Mouse (Mus musculus): ENCODE data around the gene Tfeb.

Gene Tfeb

GRCm38 (mm10) chr17:47736856-47737255 is at the start of gene Tfeb:
Gene Tfeb (plus strand): TSS chr17:47737030.
- peak; percentile 81 for DNase-seq (ENCODE audit: low read depth, low spot score)

GRCm38 (mm10) chr17:47687409-47688343 is 49.2 kb upstream of the Tfeb start:
- DNase-seq (ENCODE audit: low read depth, low spot score), result peak; percentile 80

GRCm38 (mm10) chr17:47688344-47688607 is 48.6 kb upstream of the Tfeb start, which contains the start of gene Tomm6:
Gene Tomm6 (minus strand): TSS chr17:47688386.
- DNase-seq (ENCODE audit: low read depth, low spot score), result no peak

GRCm38 (mm10) chr17:47688608-47689575 is 47.9 kb upstream of the Tfeb start, which contains the start of gene Frs3:
Gene Frs3 (plus strand): TSS chr17:47689030.
- no peak for DNase-seq (ENCODE audit: low read depth, low spot score)

GRCm38 (mm10) chr17:47689894-47690293 is 46.9 kb upstream of the Tfeb start:
- DNase-seq (ENCODE audit: low read depth, low spot score), result no peak

- DNase-seq (ENCODE audit: low read depth, low spot score), result no peak
Observed at GRCm38 (mm10) chr17:47691650-47692049, 45.2 kb upstream of the Tfeb start.

GRCm38 (mm10) chr17:47693671-47694441 is 43.0 kb upstream of the Tfeb start:
- DNase-seq (ENCODE audit: low read depth, low spot score), result no peak

- no peak for DNase-seq (ENCODE audit: low read depth, low spot score)
Observed at GRCm38 (mm10) chr17:47694442-47694502, 42.6 kb upstream of the Tfeb start, which contains the start of gene Gm21981. Gene Gm21981 (minus strand): TSS chr17:47694455.

- peak; percentile 78 for DNase-seq (ENCODE audit: low read depth, low spot score)
Observed at GRCm38 (mm10) chr17:47694503-47695336, 42.1 kb upstream of the Tfeb start, which contains the start of gene Prickle4. Gene Prickle4 (minus strand): TSS chr17:47694736.

GRCm38 (mm10) chr17:47695337-47695710 is 41.5 kb upstream of the Tfeb start:
- DNase-seq (ENCODE audit: low read depth, low spot score), result no peak

- no peak for DNase-seq (ENCODE audit: low read depth, low spot score)
Observed at GRCm38 (mm10) chr17:47698156-47698555, 38.7 kb upstream of the Tfeb start.

- DNase-seq (ENCODE audit: low read depth, low spot score), result no peak
Observed at GRCm38 (mm10) chr17:47699055-47699454, 37.8 kb upstream of the Tfeb start.

GRCm38 (mm10) chr17:47701793-47702192 is 35.0 kb upstream of the Tfeb start:
- DNase-seq (ENCODE audit: low read depth, low spot score), result no peak

GRCm38 (mm10) chr17:47702548-47703345 is 34.1 kb upstream of the Tfeb start:
- no peak for DNase-seq (ENCODE audit: low read depth, low spot score)

- DNase-seq (ENCODE audit: low read depth, low spot score), result no peak
Observed at GRCm38 (mm10) chr17:47703556-47703955, 33.3 kb upstream of the Tfeb start.

- no peak for DNase-seq (ENCODE audit: low read depth, low spot score)
Observed at GRCm38 (mm10) chr17:47704692-47705091, 32.1 kb upstream of the Tfeb start.

- DNase-seq (ENCODE audit: low read depth, low spot score), result no peak
Observed at GRCm38 (mm10) chr17:47706196-47706595, 30.6 kb upstream of the Tfeb start.

GRCm38 (mm10) chr17:47707961-47708360 is 28.9 kb upstream of the Tfeb start:
- no peak for DNase-seq (ENCODE audit: low read depth, low spot score)

- no peak for DNase-seq (ENCODE audit: low read depth, low spot score)
Observed at GRCm38 (mm10) chr17:47708972-47709371, 27.9 kb upstream of the Tfeb start.

GRCm38 (mm10) chr17:47710036-47710435 is 26.8 kb upstream of the Tfeb start:
- DNase-seq (ENCODE audit: low read depth, low spot score), result no peak

All from c-Kit-negative CD71-positive TER-119-positive erythroid progenitor cells, embryonic 14.5 days (primary cell).